In genomic region chr4:138729018-138729703, GRCm38 (mm10) we compare ENCODE assay signal across 10 mouse cellular contexts. TPM values are rescaled to one million over a fixed set of nuclear protein-coding genes. Genes with fewer than 3 reads are reported as not detected.
DNase-seq lines count a peak whose midpoint lies in the region; ATAC-seq and TF ChIP-seq lines count a peak whose summit lies in the region.
"Had no signal": no experiment of that assay in that cellular context is flagged by ENCODE, and none has a peak within 500 bp of the region (broad histone marks: within the 10 kb centered on the region; RNA-seq: fewer than 3 reads in every experiment).

No protein-coding gene starts in this region.

- no peak for TF ChIP-seq EP300 in heart, adult 2 months (IDR thresholded peaks at IDR 0.05; ENCODE audit: insufficient read depth, low read depth, low read length)

- TF ChIP-seq POLR2A in heart, adult 2 months (IDR thresholded peaks at IDR 0.05; ENCODE audit: insufficient read depth, low read depth, low read length) = no peak

- no peak overlapping the region for H3K4me3 ChIP-seq in heart, embryonic 13.5 days
- no peak overlapping the region for H3K4me3 ChIP-seq in heart, adult 2 months
- H3K4me3 ChIP-seq: gastrocnemius, adult 2 months; limb, embryonic 13.5 days had no signal

- intact Hi-C loops in heart, adult 2 months (cut with DNase I) = no loop called here

- DNase-seq in heart, adult 2 months = no peak
- peak; percentile 29 for DNase-seq in embryo, embryonic 11 days
- peak; percentile 93 for DNase-seq in kidney, adult 9 months
- peak; percentile 75 for DNase-seq in lung, postnatal 36 days
- DNase-seq in gastrocnemius, adult 18-20 months (ENCODE audit: low spot score) = no peak
- no peak for DNase-seq in thymus, postnatal 4 days
- DNase-seq in right cerebral cortex, postnatal 4 days = no peak
- DNase-seq: gastrocnemius, adult 2 months had no signal

- H3K4me2 ChIP-seq in heart, embryonic 13.5 days = no peak overlapping the region
- H3K4me2 ChIP-seq: limb, embryonic 13.5 days had no signal

- H3K79me2 ChIP-seq in heart, adult 2 months (replicated peaks; ENCODE audit: control insufficient read depth, insufficient read depth, low read length) = no peaks in the 10 kb centered on the region

- TF ChIP-seq CTCF in heart, adult 2 months (IDR thresholded peaks at IDR 0.05) = no peak

- peaks cover 27% of the 10 kb centered on the region for H3K4me1 ChIP-seq in heart, embryonic 13.5 days
- H3K4me1 ChIP-seq in heart, adult 2 months (ENCODE audit: control insufficient read depth, insufficient read depth, low read length) = peaks cover 2% of the 10 kb centered on the region; the same call in 1 of the 2 replicates

- H3K36me3 ChIP-seq in heart, embryonic 13.5 days = no peaks in the 10 kb centered on the region
- H3K36me3 ChIP-seq in heart, adult 2 months (ENCODE audit: control insufficient read depth, insufficient read depth, low read length) = no peaks in the 10 kb centered on the region
- H3K36me3 ChIP-seq: limb, embryonic 13.5 days had no signal

- H3K27ac ChIP-seq in heart, embryonic 13.5 days (replicated peaks) = 0 out of 2 replicates have a peak overlapping the region, but pooled peaks have one; percentile 21
- H3K27ac ChIP-seq in heart, adult 2 months = no peak overlapping the region
- H3K27ac ChIP-seq: gastrocnemius, adult 2 months; limb, embryonic 13.5 days had no signal

- no peak overlapping the region for H3K9ac ChIP-seq in heart, embryonic 13.5 days
- H3K9ac ChIP-seq in heart, adult 2 months (ENCODE audit: low read depth, low read length) = no peak overlapping the region
- H3K9ac ChIP-seq: limb, embryonic 13.5 days had no signal

- 44% methylated on average over 9 of the region's 9 CpGs for WGBS in heart, embryonic 13.5 days
- WGBS in heart, adult 2 months = 39% methylated on average over 9 of the region's 9 CpGs

- no peak for ATAC-seq in heart, embryonic 13.5 days (ENCODE audit: extremely low read depth, insufficient number of reproducible peaks, low FRiP score, low TSS enrichment)

- H3K27me3 ChIP-seq in heart, embryonic 13.5 days (replicated peaks) = no peaks in the 10 kb centered on the region
- no peaks in the 10 kb centered on the region for H3K27me3 ChIP-seq in heart, adult 2 months (ENCODE audit: control insufficient read depth, insufficient read depth, low read length)
- H3K27me3 ChIP-seq: limb, embryonic 13.5 days had no signal

- H3K9me3 ChIP-seq in heart, embryonic 13.5 days = no peaks in the 10 kb centered on the region; the same call in 1 of the 2 replicates
- H3K9me3 ChIP-seq: limb, embryonic 13.5 days had no signal

RNA-seq across cellular contexts. Expression of gene Pla2g2c, which starts 4.6 kb away (rescaled TPM):
- 0.20 and 0.27 TPM in 2 replicates for polyA plus RNA-seq in heart, embryonic 13.5 days (2015; fragmentation: Nextera tagmentation; extraction: Ambion mirVana)
- under 1 TPM in 1 of 2 experiments, not detected in 1; 0.14 TPM for total RNA-seq in heart, adult 2 months (2021)
- polyA plus RNA-seq in heart, adult 2 months (2012; rRNA removed) = 0.76 and 0.98 TPM in 2 replicates
- not detected for total RNA-seq in gastrocnemius, adult 18-20 months (2021)
- total RNA-seq: gastrocnemius, adult 2 months had no signal

RNA-seq across cellular contexts. Expression of gene Ubxn10, which starts 7.8 kb away (rescaled TPM):
- 0.68 and 1.1 TPM in 2 replicates for polyA plus RNA-seq in heart, embryonic 13.5 days (2015; fragmentation: Nextera tagmentation; extraction: Ambion mirVana)
- 1 to 10 TPM; 1.6 to 2.7 TPM for total RNA-seq in heart, adult 2 months (2021)
- 7.2 and 7.5 TPM in 2 replicates for polyA plus RNA-seq in heart, adult 2 months (2012; rRNA removed)
- under 1 TPM; 0.09 to 0.33 TPM for total RNA-seq in gastrocnemius, adult 18-20 months (2021)

RNA-seq across cellular contexts. Expression of gene Pla2g2f, which starts 28.3 kb away (rescaled TPM):
- not detected in 2 replicates for polyA plus RNA-seq in heart, embryonic 13.5 days (2015; fragmentation: Nextera tagmentation; extraction: Ambion mirVana)
- total RNA-seq in heart, adult 2 months (2021) = under 1 TPM; 0.18 to 0.26 TPM
- polyA plus RNA-seq in heart, adult 2 months (2012; rRNA removed) = 0.12 and 0.14 TPM in 2 replicates
- total RNA-seq in gastrocnemius, adult 18-20 months (2021) = under 1 TPM in 1 of 2 experiments, not detected in 1; 0.11 TPM
- total RNA-seq: gastrocnemius, adult 2 months had no signal

RNA-seq across cellular contexts. Expression of gene Pla2g2d, which starts 46.4 kb away (rescaled TPM):
- polyA plus RNA-seq in heart, embryonic 13.5 days (2015; fragmentation: Nextera tagmentation; extraction: Ambion mirVana) = 0.11 TPM in 1 of 2 replicates, not detected in the other
- under 1 TPM; 0.26 to 0.55 TPM for total RNA-seq in heart, adult 2 months (2021)
- polyA plus RNA-seq in heart, adult 2 months (2012; rRNA removed) = 2.3 and 2.7 TPM in 2 replicates
- total RNA-seq in gastrocnemius, adult 18-20 months (2021) = under 1 TPM; 0.39 to 0.59 TPM

Comparison
In these comparisons a context has a peak if more than half of its experiments do, and no peak if none do; other contexts are left out.
1. DNase-seq: peak in embryo, embryonic 11 days (single experiment), kidney, adult 9 months (single experiment) and lung, postnatal 36 days (single experiment); none in heart, adult 2 months (0 of 2), gastrocnemius, adult 18-20 months (single experiment), thymus, postnatal 4 days (single experiment) and right cerebral cortex, postnatal 4 days (single experiment).